In the genomic region with DNA sequence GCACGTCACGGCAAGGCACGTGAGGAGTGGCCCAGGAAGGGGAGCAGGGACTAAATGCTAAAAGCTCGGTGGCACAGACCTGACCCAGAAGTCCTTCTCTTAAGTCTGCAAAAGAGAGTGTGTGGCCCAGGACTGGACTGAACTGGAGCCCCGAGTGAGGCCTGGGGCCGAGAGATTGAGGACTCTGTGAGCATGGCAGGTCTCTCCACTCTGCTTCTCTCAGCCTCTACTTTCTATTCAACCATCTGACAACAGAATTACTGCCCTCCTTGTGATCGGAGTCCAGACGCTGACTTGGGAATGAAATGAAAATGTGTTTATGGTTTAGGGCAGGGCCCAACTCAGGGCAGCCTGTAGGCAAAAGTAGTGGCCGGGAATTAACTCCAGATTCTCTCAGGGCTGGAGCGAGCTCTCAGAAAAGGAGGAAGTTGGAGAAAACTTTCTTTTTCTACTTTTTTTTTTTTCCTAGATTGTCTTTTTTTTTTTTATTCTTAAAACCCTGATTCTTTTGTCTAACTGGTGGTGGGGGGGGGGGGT, we compare ENCODE assay signal across 17 mouse cellular contexts. TPM values are rescaled to one million over a fixed set of nuclear protein-coding genes. Genes with fewer than 3 reads are reported as not detected.
DNase-seq lines count a peak whose midpoint lies in the region; ATAC-seq lines count a peak whose summit lies in the region.
"Had no signal": no experiment of that assay in that cellular context is flagged by ENCODE, and none has a peak within 500 bp of the region (broad histone marks: within the 10 kb centered on the region; RNA-seq: fewer than 3 reads in every experiment).

No protein-coding gene starts in this region.

- no peak for ATAC-seq in kidney, embryonic 15.5 days (replicated peaks; ENCODE audit: low FRiP score)
- ATAC-seq in kidney, embryonic 16.5 days (ENCODE audit: low FRiP score, low TSS enrichment) = no peak
- ATAC-seq: CD4-positive, CD25-positive, alpha-beta regulatory T cell, adult 4 months had no signal

- DNase-seq in embryo, embryonic 10.5 days (ENCODE audit: low spot score) = peak; percentile 33
- DNase-seq in embryo, embryonic 9.5 days (ENCODE audit: extremely low spot score) = no peak
- peak; percentile 57 for DNase-seq in limb, embryonic 10.5 days (ENCODE audit: low spot score)
- DNase-seq in spleen, postnatal 4 days (ENCODE audit: low spot score in 2 of 2) = no peak
- no peak for DNase-seq in kidney, adult 8-10 months
- no peak for DNase-seq in spleen, postnatal 36 days (ENCODE audit: low spot score in 2 of 2)
- DNase-seq: cerebellum, adult 9-11 months; kidney, adult 11 months; kidney, postnatal 36 days; right cerebral cortex, adult 18-20 months; thymus, postnatal 25 days had no signal

- H3K36me3 ChIP-seq in kidney, embryonic 15.5 days = no peaks in the 10 kb centered on the region
- no peaks in the 10 kb centered on the region for H3K36me3 ChIP-seq in kidney, embryonic 16.5 days (ENCODE audit: insufficient read depth, low read length)
- H3K36me3 ChIP-seq in limb, embryonic 10.5 days = no peaks in the 10 kb centered on the region
- H3K36me3 ChIP-seq: forebrain, embryonic 12.5 days; heart, embryonic 15.5 days; hindbrain, embryonic 12.5 days had no signal

- no peaks in the 10 kb centered on the region for H3K9me3 ChIP-seq in kidney, embryonic 15.5 days (replicated peaks)
- no peaks in the 10 kb centered on the region for H3K9me3 ChIP-seq in kidney, embryonic 16.5 days (ENCODE audit: low read length)
- no peaks in the 10 kb centered on the region for H3K9me3 ChIP-seq in limb, embryonic 10.5 days (replicated peaks)
- H3K9me3 ChIP-seq: forebrain, embryonic 12.5 days; heart, embryonic 15.5 days; hindbrain, embryonic 12.5 days had no signal

- H3K9ac ChIP-seq in kidney, embryonic 15.5 days = no peak overlapping the region
- no peak overlapping the region for H3K9ac ChIP-seq in kidney, embryonic 16.5 days (replicated peaks; ENCODE audit: low read length)
- H3K9ac ChIP-seq: forebrain, embryonic 12.5 days; heart, embryonic 15.5 days; hindbrain, embryonic 12.5 days had no signal

- H3K4me2 ChIP-seq in kidney, embryonic 15.5 days = no peak overlapping the region
- no peak overlapping the region for H3K4me2 ChIP-seq in kidney, embryonic 16.5 days (replicated peaks; ENCODE audit: low read depth, low read length)
- H3K4me2 ChIP-seq: forebrain, embryonic 12.5 days; heart, embryonic 15.5 days; hindbrain, embryonic 12.5 days had no signal

- WGBS in kidney, embryonic 15.5 days = 60% methylated on average over 10 of the region's 10 CpGs
- WGBS in kidney, embryonic 16.5 days = 57% methylated on average over 10 of the region's 10 CpGs
- 35% methylated on average over 10 of the region's 10 CpGs for WGBS in limb, embryonic 10.5 days

- H3K4me3 ChIP-seq in kidney, embryonic 15.5 days (replicated peaks) = no peak overlapping the region
- no peak overlapping the region for H3K4me3 ChIP-seq in kidney, embryonic 16.5 days (ENCODE audit: low read length)
- no peak overlapping the region for H3K4me3 ChIP-seq in limb, embryonic 10.5 days
- H3K4me3 ChIP-seq: forebrain, embryonic 12.5 days; heart, embryonic 15.5 days; hindbrain, embryonic 12.5 days had no signal

- H3K4me1 ChIP-seq in kidney, embryonic 15.5 days = peaks cover 17% of the 10 kb centered on the region
- 0 out of 2 replicates have a peak, but pooled peaks cover 2% of the 10 kb centered on the region for H3K4me1 ChIP-seq in kidney, embryonic 16.5 days (ENCODE audit: insufficient read depth, low read length)
- H3K4me1 ChIP-seq in limb, embryonic 10.5 days = peaks cover 45% of the 10 kb centered on the region
- H3K4me1 ChIP-seq: forebrain, embryonic 12.5 days; heart, embryonic 15.5 days; hindbrain, embryonic 12.5 days had no signal

- peak overlapping the region; percentile 22; the same call in 1 of the 2 replicates for H3K27ac ChIP-seq in kidney, embryonic 15.5 days
- no peak overlapping the region for H3K27ac ChIP-seq in kidney, embryonic 16.5 days (ENCODE audit: low read length)
- H3K27ac ChIP-seq in limb, embryonic 10.5 days = peak overlapping the region; percentile 84
- H3K27ac ChIP-seq: forebrain, embryonic 12.5 days; heart, embryonic 15.5 days; hindbrain, embryonic 12.5 days had no signal

- no peaks in the 10 kb centered on the region for H3K27me3 ChIP-seq in kidney, embryonic 15.5 days
- H3K27me3 ChIP-seq in kidney, embryonic 16.5 days (ENCODE audit: insufficient read depth, low read length) = no peaks in the 10 kb centered on the region
- H3K27me3 ChIP-seq in limb, embryonic 10.5 days (ENCODE audit: low read depth, poor library complexity, severe bottlenecking) = 0 out of 2 replicates have a peak, but pooled peaks cover 3% of the 10 kb centered on the region
- H3K27me3 ChIP-seq: forebrain, embryonic 12.5 days; heart, embryonic 15.5 days; hindbrain, embryonic 12.5 days had no signal

RNA-seq across cellular contexts. Expression of gene Jun, which starts 21.3 kb away (rescaled TPM):
- 66.0 and 70.1 TPM in 2 replicates for polyA plus RNA-seq in kidney, embryonic 15.5 days (2015; fragmentation: Nextera tagmentation; extraction: Ambion mirVana)
- 71.9 and 73.0 TPM in 2 replicates for polyA plus RNA-seq in kidney, embryonic 16.5 days (2015; fragmentation: Nextera tagmentation; extraction: Ambion mirVana)
- polyA plus RNA-seq in limb, embryonic 10.5 days (2016; fragmentation: Nextera tagmentation; extraction: Ambion mirVana) = 24.6 and 45.4 TPM in 2 replicates

Comparison
In these comparisons a context has a peak if more than half of its experiments do, and no peak if none do; other contexts are left out.
1. DNase-seq: peak in embryo, embryonic 10.5 days (single experiment) and limb, embryonic 10.5 days (single experiment); none in embryo, embryonic 9.5 days (single experiment), spleen, postnatal 4 days (0 of 2), kidney, adult 8-10 months (0 of 2) and spleen, postnatal 36 days (0 of 2).